Mouse (Mus musculus): Measurements from ENCODE around the gene Zbp1. TPM values are rescaled to one million over a fixed set of nuclear protein-coding genes. Genes with fewer than 3 reads are reported as not detected.

Zbp1 gene
- polyA plus RNA-seq, 1 experiment: 7.8 TPM

DNA sequence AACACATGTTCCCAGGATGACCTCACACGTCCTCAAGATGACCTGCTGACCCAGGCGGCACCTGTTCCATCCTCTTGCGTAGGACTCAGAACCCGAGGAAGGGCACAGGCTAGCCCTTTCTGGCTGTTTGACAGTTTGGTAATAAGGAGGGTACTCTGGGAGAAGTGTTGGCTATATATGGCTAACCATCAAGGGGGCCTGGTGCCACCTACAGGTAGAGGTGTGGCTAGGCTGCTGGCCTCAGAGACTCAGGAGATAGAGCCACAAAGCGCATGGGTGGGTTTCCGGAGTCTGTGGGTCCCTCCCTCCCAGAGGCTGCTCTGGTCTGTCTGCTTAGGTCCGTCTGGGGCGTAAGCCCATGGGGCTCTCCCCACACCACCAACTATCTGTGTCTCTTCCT is 28.0 kb upstream of the Zbp1 start:
- TF ChIP-seq CTCF (conservative IDR thresholded peaks at IDR 0.05; ENCODE audit: insufficient read depth, insufficient read length, low read depth, low read length) (no peak; the same call in 1 of the 2 replicates), POLR2A (IDR thresholded peaks at IDR 0.05; ENCODE audit: low read depth, low read length) (no peak)
- Histone ChIP-seq H3K27ac (ENCODE audit: insufficient read depth, low read depth, low read length) (no peak overlapping the region), H3K27me3 (replicated peaks; ENCODE audit: control insufficient read depth, insufficient read depth, low read length) (no peaks in the 10 kb centered on the region), H3K4me1 (ENCODE audit: control insufficient read depth, insufficient read depth, low read length) (peaks cover 31% of the 10 kb centered on the region), H3K4me3 (ENCODE audit: insufficient read depth, low read depth, low read length) (no peak overlapping the region), H3K36me3 (ENCODE audit: control insufficient read depth, insufficient read depth, low read length) (no peaks in the 10 kb centered on the region)
- DNase-seq: no peak
- 73% methylated on average over 8 of the region's 8 CpGs for WGBS

DNA sequence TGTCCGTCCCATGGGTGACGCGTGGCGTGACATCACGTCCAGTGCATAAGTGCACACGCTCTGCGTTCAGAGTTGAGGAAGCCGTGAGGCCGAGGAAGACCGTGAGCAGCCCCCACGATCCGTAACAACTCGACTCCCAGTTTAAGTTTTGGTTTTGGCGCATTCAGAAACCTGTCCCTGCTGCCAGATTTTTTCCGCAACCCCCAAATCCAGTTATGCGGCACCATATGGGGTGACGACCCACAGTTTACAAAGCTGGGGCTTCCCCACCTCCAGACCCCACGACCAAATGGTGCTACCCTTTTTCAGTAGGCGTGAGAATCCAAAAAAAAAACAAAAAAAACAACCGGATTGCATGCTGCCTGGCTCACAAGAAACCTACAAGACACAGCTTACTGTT is 26.5 kb upstream of the Zbp1 start:
- H3K27ac ChIP-seq (ENCODE audit: insufficient read depth, low read depth, low read length): no peak overlapping the region
- TF ChIP-seq CTCF (conservative IDR thresholded peaks at IDR 0.05; ENCODE audit: insufficient read depth, insufficient read length, low read depth, low read length) (no peak), POLR2A (IDR thresholded peaks at IDR 0.05; ENCODE audit: low read depth, low read length) (no peak)
- no peak for DNase-seq
- H3K4me1 ChIP-seq (ENCODE audit: control insufficient read depth, insufficient read depth, low read length): peaks cover 19% of the 10 kb centered on the region
- WGBS: 89% methylated on average over 20 of the region's 20 CpGs
- no peaks in the 10 kb centered on the region for H3K36me3 ChIP-seq (ENCODE audit: control insufficient read depth, insufficient read depth, low read length)
- H3K4me3 ChIP-seq (ENCODE audit: insufficient read depth, low read depth, low read length): no peak overlapping the region
- no peaks in the 10 kb centered on the region for H3K27me3 ChIP-seq (replicated peaks; ENCODE audit: control insufficient read depth, insufficient read depth, low read length)

DNA sequence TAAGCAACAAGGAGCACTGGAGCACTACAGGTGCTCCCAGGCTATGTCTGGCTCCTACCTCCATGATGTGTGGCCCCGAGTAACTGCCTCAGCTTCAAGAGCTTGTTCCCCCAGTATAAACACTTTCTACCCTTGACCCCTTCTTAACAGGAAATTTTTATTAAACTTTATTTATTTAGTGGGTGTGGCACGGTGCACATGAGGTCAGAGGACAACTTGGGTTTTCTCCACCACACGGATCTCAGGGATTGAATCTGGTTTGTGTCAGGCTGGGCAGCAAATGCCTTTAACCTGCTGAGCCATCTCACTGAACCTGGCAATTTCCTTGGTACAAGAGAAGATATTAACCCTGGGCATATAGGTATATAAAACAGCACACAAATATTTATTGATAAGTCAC is 25.4 kb upstream of the Zbp1 start:
- Histone ChIP-seq H3K36me3 (ENCODE audit: control insufficient read depth, insufficient read depth, low read length) (no peaks in the 10 kb centered on the region), H3K27ac (ENCODE audit: insufficient read depth, low read depth, low read length) (no peak overlapping the region), H3K4me1 (ENCODE audit: control insufficient read depth, insufficient read depth, low read length) (peaks cover 15% of the 10 kb centered on the region)

DNA sequence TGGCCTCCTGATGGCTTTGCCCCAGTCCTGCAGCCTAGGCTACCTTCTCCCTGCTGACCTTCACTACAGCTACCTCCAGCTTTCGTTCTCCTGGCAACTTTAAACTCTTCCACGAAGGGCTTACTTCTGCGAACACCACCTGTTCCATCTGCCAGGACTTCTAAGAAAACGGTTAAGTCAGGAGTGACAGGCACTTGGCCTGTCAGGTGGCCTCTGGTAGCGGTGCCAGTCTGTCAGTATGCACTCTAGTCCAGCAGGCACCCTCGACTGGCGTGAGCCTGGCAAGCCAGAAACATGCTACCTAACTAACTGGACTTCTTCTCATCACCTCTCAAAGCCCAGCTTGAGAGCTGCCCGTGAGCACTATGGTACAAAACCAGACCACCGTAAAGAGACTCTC is 24.9 kb upstream of the Zbp1 start:
- Histone ChIP-seq H3K27me3 (replicated peaks; ENCODE audit: control insufficient read depth, insufficient read depth, low read length) (no peaks in the 10 kb centered on the region), H3K4me1 (ENCODE audit: control insufficient read depth, insufficient read depth, low read length) (peaks cover 15% of the 10 kb centered on the region), H3K4me3 (ENCODE audit: insufficient read depth, low read depth, low read length) (no peak overlapping the region), H3K36me3 (ENCODE audit: control insufficient read depth, insufficient read depth, low read length) (no peaks in the 10 kb centered on the region), H3K27ac (ENCODE audit: insufficient read depth, low read depth, low read length) (no peak overlapping the region)
- TF ChIP-seq POLR2A (IDR thresholded peaks at IDR 0.05; ENCODE audit: low read depth, low read length) (no peak), CTCF (conservative IDR thresholded peaks at IDR 0.05; ENCODE audit: insufficient read depth, insufficient read length, low read depth, low read length) (no peak)
- peak; percentile 75 for DNase-seq
- WGBS: 45% methylated on average over 9 of the region's 9 CpGs

More for the DNA sequence above, 25.4 kb upstream of the Zbp1 start:
- no peaks in the 10 kb centered on the region for H3K27me3 ChIP-seq (replicated peaks; ENCODE audit: control insufficient read depth, insufficient read depth, low read length)
- H3K4me3 ChIP-seq (ENCODE audit: insufficient read depth, low read depth, low read length): no peak overlapping the region
- WGBS: 22% methylated on average over 3 of the region's 3 CpGs
- peak; percentile 52 for DNase-seq
- no peak for TF ChIP-seq CTCF (conservative IDR thresholded peaks at IDR 0.05; ENCODE audit: insufficient read depth, insufficient read length, low read depth, low read length)
- no peak for TF ChIP-seq POLR2A (IDR thresholded peaks at IDR 0.05; ENCODE audit: low read depth, low read length)

DNA sequence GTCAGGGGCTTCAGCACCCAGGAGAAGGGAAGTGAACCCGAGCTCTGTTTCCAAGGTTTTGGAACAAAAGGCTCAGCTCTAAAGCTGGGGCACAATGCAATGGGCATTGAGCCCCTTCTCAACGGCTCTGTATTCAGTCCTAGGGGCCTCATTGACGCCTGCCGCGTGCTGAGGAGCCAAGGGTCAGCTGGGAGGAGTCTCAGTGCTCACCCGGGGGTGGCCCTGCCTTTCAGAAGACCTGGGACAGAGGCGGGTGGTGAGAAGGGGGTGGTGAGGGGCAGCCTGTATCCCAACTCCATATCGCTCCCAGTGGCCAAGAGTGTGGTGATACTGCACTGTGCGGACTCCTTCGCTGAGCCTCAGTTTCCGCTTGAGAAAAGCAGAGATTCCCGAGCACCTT is 24.2 kb upstream of the Zbp1 start:
- Histone ChIP-seq H3K27ac (ENCODE audit: insufficient read depth, low read depth, low read length) (no peak overlapping the region), H3K27me3 (replicated peaks; ENCODE audit: control insufficient read depth, insufficient read depth, low read length) (no peaks in the 10 kb centered on the region), H3K4me3 (ENCODE audit: insufficient read depth, low read depth, low read length) (no peak overlapping the region), H3K4me1 (ENCODE audit: control insufficient read depth, insufficient read depth, low read length) (peaks cover 17% of the 10 kb centered on the region), H3K36me3 (ENCODE audit: control insufficient read depth, insufficient read depth, low read length) (no peaks in the 10 kb centered on the region)
- 54% methylated on average over 12 of the region's 12 CpGs for WGBS
- no peak for DNase-seq
- TF ChIP-seq POLR2A (IDR thresholded peaks at IDR 0.05; ENCODE audit: low read depth, low read length) (no peak), CTCF (conservative IDR thresholded peaks at IDR 0.05; ENCODE audit: insufficient read depth, insufficient read length, low read depth, low read length) (no peak)

DNA sequence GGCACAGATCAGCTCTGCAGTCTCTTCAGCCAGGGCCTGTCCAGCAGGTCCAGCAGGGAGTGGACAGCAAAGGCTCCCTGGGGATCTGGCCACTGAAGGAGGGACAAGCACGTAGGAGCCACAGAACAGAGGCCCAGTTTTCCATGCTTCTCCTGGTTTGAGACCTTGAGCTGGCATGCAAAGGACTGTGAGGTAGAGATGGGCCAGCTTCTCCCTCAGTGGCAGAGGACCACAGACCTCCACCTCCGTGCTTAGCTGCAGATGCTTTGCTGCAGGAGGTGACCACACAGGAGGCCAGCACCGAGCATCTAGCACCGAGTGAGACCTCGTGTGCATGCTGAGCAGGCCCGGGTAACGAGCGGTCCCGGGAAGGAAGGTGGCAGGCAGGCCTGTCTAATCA is 22.0 kb upstream of the Zbp1 start:
- Histone ChIP-seq H3K27ac (ENCODE audit: insufficient read depth, low read depth, low read length) (no peak overlapping the region), H3K27me3 (replicated peaks; ENCODE audit: control insufficient read depth, insufficient read depth, low read length) (no peaks in the 10 kb centered on the region), H3K4me1 (ENCODE audit: control insufficient read depth, insufficient read depth, low read length) (peaks cover 17% of the 10 kb centered on the region), H3K4me3 (ENCODE audit: insufficient read depth, low read depth, low read length) (no peak overlapping the region), H3K36me3 (ENCODE audit: control insufficient read depth, insufficient read depth, low read length) (no peaks in the 10 kb centered on the region)
- no peak for DNase-seq
- TF ChIP-seq CTCF (conservative IDR thresholded peaks at IDR 0.05; ENCODE audit: insufficient read depth, insufficient read length, low read depth, low read length) (no peak), POLR2A (IDR thresholded peaks at IDR 0.05; ENCODE audit: low read depth, low read length) (no peak)
- WGBS: 73% methylated on average over 9 of the region's 9 CpGs

DNA sequence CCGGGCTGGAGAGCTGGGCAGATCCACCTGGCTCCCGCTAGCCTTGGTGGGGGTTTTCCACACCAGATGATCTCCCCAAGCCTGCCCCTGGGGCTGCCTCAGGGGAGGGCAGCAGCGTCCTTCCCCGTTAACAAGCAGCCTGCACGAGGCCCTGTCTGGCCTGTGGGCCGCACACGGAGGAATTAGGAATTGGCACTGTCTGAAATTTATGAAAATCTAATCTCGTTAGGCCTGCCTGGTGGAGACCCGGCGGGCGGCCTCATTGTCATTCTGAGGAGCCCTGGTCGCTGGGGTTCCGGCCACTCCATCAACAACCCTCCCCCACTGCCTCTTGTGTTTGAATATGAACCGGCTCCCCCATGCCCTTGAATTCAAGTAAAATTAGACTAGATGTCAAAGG is 19.8 kb upstream of the Zbp1 start:
- WGBS: 54% methylated on average over 14 of the region's 14 CpGs
- Histone ChIP-seq H3K27me3 (replicated peaks; ENCODE audit: control insufficient read depth, insufficient read depth, low read length) (no peaks in the 10 kb centered on the region), H3K4me3 (ENCODE audit: insufficient read depth, low read depth, low read length) (no peak overlapping the region), H3K27ac (ENCODE audit: insufficient read depth, low read depth, low read length) (peak overlapping the region; percentile 4; the same call in 1 of the 2 replicates), H3K4me1 (ENCODE audit: control insufficient read depth, insufficient read depth, low read length) (peaks cover 9% of the 10 kb centered on the region; the same call in 1 of the 2 replicates), H3K36me3 (ENCODE audit: control insufficient read depth, insufficient read depth, low read length) (no peaks in the 10 kb centered on the region)
- TF ChIP-seq POLR2A (IDR thresholded peaks at IDR 0.05; ENCODE audit: low read depth, low read length) (no peak), CTCF (conservative IDR thresholded peaks at IDR 0.05; ENCODE audit: insufficient read depth, insufficient read length, low read depth, low read length) (no peak)
- DNase-seq: no peak

All from kidney, adult 2 months (tissue).